Mouse (Mus musculus): Measurements from ENCODE around the gene Usp5. TPM values are rescaled to one million over a fixed set of nuclear protein-coding genes. Genes with fewer than 3 reads are reported as not detected.
"Not testable (repeated sequence)": the region's sequence is repeated elsewhere in the genome, so short reads cannot be mapped to it uniquely, and the experiment has no call there.

Gene Usp5
- total RNA-seq, 2 experiments from 2014 or later = 35.6 to 41.2 TPM

GRCm38 (mm10) chr6:124813496-124813895 is 15.8 kb downstream of the Usp5 start:
- ATAC-seq (replicated peaks; ENCODE audit: low FRiP score, poor library complexity, severe bottlenecking) = peak; percentile 30

- ATAC-seq (replicated peaks; ENCODE audit: low FRiP score, poor library complexity, severe bottlenecking) = no peak
Measured at GRCm38 (mm10) chr6:124812848-124813247, 16.4 kb downstream of the Usp5 start.

- ATAC-seq (replicated peaks; ENCODE audit: low FRiP score, poor library complexity, severe bottlenecking) = no peak
Measured at GRCm38 (mm10) chr6:124811701-124812560, 17.4 kb downstream of the Usp5 start.

GRCm38 (mm10) chr6:124811403-124811665 is 17.9 kb downstream of the Usp5 start:
- no peak for ATAC-seq (replicated peaks; ENCODE audit: low FRiP score, poor library complexity, severe bottlenecking)

GRCm38 (mm10) chr6:124810566-124811402 is 18.5 kb downstream of the Usp5 start:
- ATAC-seq (replicated peaks; ENCODE audit: low FRiP score, poor library complexity, severe bottlenecking) = not testable (repeated sequence)

GRCm38 (mm10) chr6:124809775-124810538 is 19.3 kb downstream of the Usp5 start:
- ATAC-seq (replicated peaks; ENCODE audit: low FRiP score, poor library complexity, severe bottlenecking) = no peak

- ATAC-seq (replicated peaks; ENCODE audit: low FRiP score, poor library complexity, severe bottlenecking) = peak; percentile 70
Measured at GRCm38 (mm10) chr6:124809052-124809774, 20.1 kb downstream of the Usp5 start.

- ATAC-seq (replicated peaks; ENCODE audit: low FRiP score, poor library complexity, severe bottlenecking) = peak; percentile 65
Measured at GRCm38 (mm10) chr6:124808358-124809012, 20.8 kb downstream of the Usp5 start, which contains the start of gene Spsb2. Gene Spsb2 (plus strand): TSS chr6:124808661.

GRCm38 (mm10) chr6:124807986-124808357 is 21.3 kb downstream of the Usp5 start:
- ATAC-seq (replicated peaks; ENCODE audit: low FRiP score, poor library complexity, severe bottlenecking) = no peak

- ATAC-seq (replicated peaks; ENCODE audit: low FRiP score, poor library complexity, severe bottlenecking) = no peak
Measured at GRCm38 (mm10) chr6:124807366-124807765, 21.9 kb downstream of the Usp5 start.

- no peak for ATAC-seq (replicated peaks; ENCODE audit: low FRiP score, poor library complexity, severe bottlenecking)
Measured at GRCm38 (mm10) chr6:124806446-124807140, 22.7 kb downstream of the Usp5 start.

- peak; percentile 73 for ATAC-seq (replicated peaks; ENCODE audit: low FRiP score, poor library complexity, severe bottlenecking)
Measured at GRCm38 (mm10) chr6:124805341-124806321, 23.7 kb downstream of the Usp5 start.

- ATAC-seq (replicated peaks; ENCODE audit: low FRiP score, poor library complexity, severe bottlenecking) = no peak
Measured at GRCm38 (mm10) chr6:124804341-124804740, 24.9 kb downstream of the Usp5 start.

- not testable (repeated sequence) for ATAC-seq (replicated peaks; ENCODE audit: low FRiP score, poor library complexity, severe bottlenecking)
Measured at GRCm38 (mm10) chr6:124803691-124804090, 25.6 kb downstream of the Usp5 start.

GRCm38 (mm10) chr6:124803061-124803460 is 26.2 kb downstream of the Usp5 start:
- no peak for ATAC-seq (replicated peaks; ENCODE audit: low FRiP score, poor library complexity, severe bottlenecking)

GRCm38 (mm10) chr6:124802400-124802799 is 26.9 kb downstream of the Usp5 start:
- not testable (repeated sequence) for ATAC-seq (replicated peaks; ENCODE audit: low FRiP score, poor library complexity, severe bottlenecking)

GRCm38 (mm10) chr6:124796200-124796599 is 33.1 kb downstream of the Usp5 start:
- no peak for ATAC-seq (replicated peaks; ENCODE audit: low FRiP score, poor library complexity, severe bottlenecking)
